Mouse (Mus musculus): ENCODE measurements around the gene Fzd2. TPM values are rescaled to one million over a fixed set of nuclear protein-coding genes. Genes with fewer than 3 reads are reported as not detected.

Fzd2 gene
- total RNA-seq (2014; fragmentation: Nextera tagmentation) (not detected in 2 replicates), total RNA-seq (2017) (0.06 TPM in 1 of 2 replicates, not detected in the other), polyA plus RNA-seq (2012) (0.02 TPM in 1 of 2 replicates, not detected in the other)

DNA sequence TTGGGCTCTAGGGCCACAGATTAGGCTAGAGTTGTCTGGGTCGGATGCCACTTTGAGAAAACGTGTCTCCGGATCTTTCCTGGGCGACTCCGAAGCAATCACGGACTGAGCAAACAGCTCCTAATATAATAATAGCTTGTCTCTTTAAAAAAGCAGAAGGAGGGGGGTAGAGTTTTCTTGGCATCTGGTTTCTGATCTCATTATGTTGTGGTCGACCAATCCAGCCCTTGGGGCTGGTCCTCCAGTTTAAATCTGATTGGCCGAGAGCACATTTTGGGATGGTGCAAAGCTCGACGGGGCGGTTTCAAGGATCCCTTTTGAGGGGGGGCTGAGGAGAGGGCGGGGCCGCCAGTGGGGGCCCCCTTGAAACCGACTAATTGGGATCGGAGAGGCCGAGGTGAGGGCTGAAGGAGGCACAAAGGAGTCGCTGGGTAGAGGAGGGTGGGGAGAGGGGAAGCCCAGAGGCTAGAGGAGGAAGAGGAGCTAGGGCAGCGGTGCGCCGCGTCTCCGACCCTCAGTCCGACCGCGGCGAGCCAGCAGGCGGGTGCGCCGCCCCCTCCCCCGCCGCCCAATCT, at the start of gene Fzd2:
Gene Fzd2 (plus strand): TSS at position 387 of the 575 bp plus-strand sequence.
- Histone ChIP-seq H3K4me1 (ENCODE audit: insufficient read depth, low read depth, low read length) (no peaks in the 10 kb centered on the region; the same call in 1 of the 2 replicates), H3K9me3 (replicated peaks) (peaks cover 16% of the 10 kb centered on the region), H3K27me3 (ENCODE audit: insufficient read depth, low read length) (peaks cover 35% of the 10 kb centered on the region), H3K4me3 (ENCODE audit: low read depth, low read length) (peak within 1 kb of the TSS; percentile 2; the same call in 1 of the 2 replicates), H3K36me3 (replicated peaks) (no peaks in the 10 kb centered on the region)
- no peak for TF ChIP-seq GATA1 (IDR thresholded peaks at IDR 0.05; ENCODE audit: borderline replicate concordance, low read length)
- no peak for TF ChIP-seq CTCF (IDR thresholded peaks at IDR 0.05; ENCODE audit: low read depth, low read length)
- no peak for TF ChIP-seq GATA2 (IDR thresholded peaks at IDR 0.05; ENCODE audit: borderline replicate concordance, low read depth, low read length)
- no peak for TF ChIP-seq POLR2AphosphoS5 (IDR thresholded peaks at IDR 0.05; ENCODE audit: insufficient replicate concordance, low read depth, low read length)
- no peak for TF ChIP-seq TAL1 (conservative IDR thresholded peaks at IDR 0.05; ENCODE audit: low read depth, low read length)
- ATAC-seq (ENCODE audit: extremely low read depth, insufficient number of reproducible peaks, low FRiP score, poor library complexity, severe bottlenecking) (no peak), DNase-seq (ENCODE audit: low spot score) (no peak)

DNA sequence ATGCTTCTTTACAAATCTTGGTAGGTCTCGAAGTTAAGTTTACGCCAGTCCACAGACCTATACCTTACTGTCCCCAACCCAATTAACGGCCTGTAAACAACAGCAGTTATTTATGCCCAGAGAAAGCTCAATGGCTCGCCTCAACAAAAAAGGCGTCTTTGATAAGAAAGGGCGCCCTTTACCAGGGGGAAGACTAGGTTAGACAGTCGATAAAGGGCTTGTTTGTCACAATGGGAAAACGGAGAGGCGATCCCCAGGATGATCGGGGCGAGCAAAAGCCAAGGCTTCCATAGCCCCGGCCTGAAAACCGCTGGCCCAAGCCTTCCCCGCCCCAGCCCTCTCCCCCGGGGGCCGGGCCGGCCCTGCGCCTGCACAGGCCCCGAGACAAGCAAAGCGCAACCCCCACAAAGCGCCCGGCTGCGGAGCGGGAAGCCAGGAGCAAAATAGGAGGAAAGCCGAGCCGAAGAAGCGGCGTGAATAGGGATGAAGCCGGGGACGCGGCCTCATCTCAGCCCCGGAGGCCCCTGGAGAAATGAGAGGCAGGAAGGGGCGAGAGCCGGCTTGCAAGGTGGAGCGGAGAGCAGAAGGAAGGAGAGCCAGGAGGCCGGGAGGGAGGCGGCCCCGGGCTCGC, 48.7 kb upstream of the Fzd2 start:
- no peak for ATAC-seq (ENCODE audit: extremely low read depth, insufficient number of reproducible peaks, low FRiP score, poor library complexity, severe bottlenecking)
- no peak for DNase-seq (ENCODE audit: low spot score)
- TF ChIP-seq CTCF (IDR thresholded peaks at IDR 0.05; ENCODE audit: low read depth, low read length): no peak
- no peak for TF ChIP-seq POLR2AphosphoS5 (IDR thresholded peaks at IDR 0.05; ENCODE audit: insufficient replicate concordance, low read depth, low read length)
- no peak for TF ChIP-seq GATA1 (IDR thresholded peaks at IDR 0.05; ENCODE audit: borderline replicate concordance, low read length)
- TF ChIP-seq TAL1 (conservative IDR thresholded peaks at IDR 0.05; ENCODE audit: low read depth, low read length): no peak
- no peak for TF ChIP-seq GATA2 (IDR thresholded peaks at IDR 0.05; ENCODE audit: borderline replicate concordance, low read depth, low read length)
- Histone ChIP-seq H3K4me3 (ENCODE audit: low read depth, low read length) (peak overlapping the region; percentile 94), H3K36me3 (replicated peaks) (peaks cover 17% of the 10 kb centered on the region), H3K4me1 (ENCODE audit: insufficient read depth, low read depth, low read length) (peaks cover 27% of the 10 kb centered on the region), H3K9me3 (replicated peaks) (no peaks in the 10 kb centered on the region), H3K27me3 (ENCODE audit: insufficient read depth, low read length) (0 out of 2 replicates have a peak, but pooled peaks cover 2% of the 10 kb centered on the region)

DNA sequence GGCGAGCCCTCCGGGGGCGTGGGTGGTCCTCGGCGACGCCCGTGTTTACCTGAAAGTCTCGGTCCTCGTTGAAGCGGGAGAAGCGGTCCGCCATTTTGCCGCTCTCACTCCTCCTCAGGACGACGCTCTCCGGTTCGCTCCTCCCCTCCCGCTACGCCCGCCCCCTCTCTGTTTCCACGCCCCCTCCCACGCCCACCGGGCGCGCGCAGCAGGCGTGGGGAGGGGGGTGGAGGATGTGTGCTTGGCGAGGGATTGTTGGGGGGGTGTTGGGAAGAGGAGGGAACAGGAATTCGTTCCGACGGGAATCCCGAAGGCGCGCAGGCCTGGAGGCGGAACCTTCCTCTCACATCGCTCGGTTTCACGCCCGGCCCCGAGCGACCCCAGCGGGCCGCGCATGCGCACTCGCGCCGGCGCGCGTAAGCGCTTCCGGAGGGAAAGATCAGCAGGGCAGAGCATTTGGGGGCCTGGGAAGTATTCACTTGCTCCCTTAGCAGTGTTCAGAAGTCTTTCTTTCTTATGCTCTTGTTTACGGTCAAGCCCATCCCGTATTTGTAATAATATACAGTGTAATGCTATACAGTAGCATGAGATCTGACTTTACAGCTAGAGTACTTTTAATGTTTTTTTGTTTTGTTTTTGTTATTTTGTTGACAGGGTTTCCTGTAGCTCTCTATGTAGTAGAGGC, 48.0 kb upstream of the Fzd2 start, which contains the start of gene Gpatch8:
Gene Gpatch8 (minus strand): TSS at position 362 of the 685 bp plus-strand sequence.
- H3K36me3 ChIP-seq (replicated peaks): peaks cover 14% of the 10 kb centered on the region
- H3K4me3 ChIP-seq (ENCODE audit: low read depth, low read length): peak within 1 kb of the TSS; percentile 94
- H3K4me1 ChIP-seq (ENCODE audit: insufficient read depth, low read depth, low read length): peaks cover 26% of the 10 kb centered on the region
- 0 out of 2 replicates have a peak, but pooled peaks cover 2% of the 10 kb centered on the region for H3K27me3 ChIP-seq (ENCODE audit: insufficient read depth, low read length)
- no peaks in the 10 kb centered on the region for H3K9me3 ChIP-seq (replicated peaks)
- no peak for TF ChIP-seq GATA2 (IDR thresholded peaks at IDR 0.05; ENCODE audit: borderline replicate concordance, low read depth, low read length)
- TF ChIP-seq CTCF (IDR thresholded peaks at IDR 0.05; ENCODE audit: low read depth, low read length): no peak
- TF ChIP-seq POLR2AphosphoS5 (IDR thresholded peaks at IDR 0.05; ENCODE audit: insufficient replicate concordance, low read depth, low read length): no peak
- no peak for TF ChIP-seq GATA1 (IDR thresholded peaks at IDR 0.05; ENCODE audit: borderline replicate concordance, low read length)
- TF ChIP-seq TAL1 (conservative IDR thresholded peaks at IDR 0.05; ENCODE audit: low read depth, low read length): no peak
- ATAC-seq (ENCODE audit: extremely low read depth, insufficient number of reproducible peaks, low FRiP score, poor library complexity, severe bottlenecking) (peak; percentile 90), DNase-seq (ENCODE audit: low spot score) (peak; percentile 89)

DNA sequence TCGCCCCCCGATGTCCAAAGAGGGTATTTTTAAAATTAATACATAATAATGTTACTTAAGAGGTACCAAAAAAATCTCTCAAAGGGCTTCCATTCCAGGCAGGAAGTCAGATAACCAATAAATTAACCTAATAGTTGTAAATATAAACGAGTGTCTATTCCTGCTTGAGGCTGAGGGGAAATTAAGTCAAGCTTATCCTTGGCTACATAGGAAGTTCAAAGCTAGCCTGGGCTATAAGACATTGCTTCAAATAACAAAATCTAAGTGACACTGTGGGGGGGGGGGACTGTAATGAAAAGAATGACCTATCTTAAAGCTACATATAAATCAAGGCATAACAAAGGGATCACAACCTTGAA, 47.5 kb upstream of the Fzd2 start:
- no peak for ATAC-seq (ENCODE audit: extremely low read depth, insufficient number of reproducible peaks, low FRiP score, poor library complexity, severe bottlenecking)
- Histone ChIP-seq H3K4me3 (ENCODE audit: low read depth, low read length) (no peak overlapping the region; the same call in 1 of the 2 replicates), H3K36me3 (replicated peaks) (peaks cover 10% of the 10 kb centered on the region), H3K27me3 (ENCODE audit: insufficient read depth, low read length) (peaks cover 5% of the 10 kb centered on the region; the same call in 1 of the 2 replicates), H3K9me3 (replicated peaks) (no peaks in the 10 kb centered on the region), H3K4me1 (ENCODE audit: insufficient read depth, low read depth, low read length) (peaks cover 23% of the 10 kb centered on the region)
- no peak for TF ChIP-seq CTCF (IDR thresholded peaks at IDR 0.05; ENCODE audit: low read depth, low read length)
- TF ChIP-seq POLR2AphosphoS5 (IDR thresholded peaks at IDR 0.05; ENCODE audit: insufficient replicate concordance, low read depth, low read length): no peak
- no peak for TF ChIP-seq TAL1 (conservative IDR thresholded peaks at IDR 0.05; ENCODE audit: low read depth, low read length)
- TF ChIP-seq GATA2 (IDR thresholded peaks at IDR 0.05; ENCODE audit: borderline replicate concordance, low read depth, low read length): no peak
- TF ChIP-seq GATA1 (IDR thresholded peaks at IDR 0.05; ENCODE audit: borderline replicate concordance, low read length): no peak
- no peak for DNase-seq (ENCODE audit: low spot score)

DNA sequence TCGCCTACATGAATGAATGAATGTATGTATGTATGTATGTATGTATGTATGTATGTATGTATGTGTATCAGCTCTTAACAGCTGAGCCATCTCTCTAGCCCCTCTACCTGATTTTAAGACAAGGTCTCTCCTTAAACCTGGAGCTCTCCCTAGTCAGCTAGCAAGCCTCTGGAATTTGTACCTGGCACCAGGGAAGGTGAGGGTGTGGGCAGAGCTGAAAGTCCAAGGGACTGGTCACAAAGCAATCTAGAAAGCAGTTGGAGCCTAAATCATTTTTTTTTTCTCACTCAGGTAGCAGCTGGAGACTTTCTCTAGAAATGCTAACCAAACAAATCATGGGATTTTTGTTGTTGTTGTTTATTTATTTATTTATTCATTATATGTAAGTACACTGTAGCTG, 46.8 kb upstream of the Fzd2 start:
- no peak for TF ChIP-seq TAL1 (conservative IDR thresholded peaks at IDR 0.05; ENCODE audit: low read depth, low read length)
- TF ChIP-seq POLR2AphosphoS5 (IDR thresholded peaks at IDR 0.05; ENCODE audit: insufficient replicate concordance, low read depth, low read length): no peak
- TF ChIP-seq GATA2 (IDR thresholded peaks at IDR 0.05; ENCODE audit: borderline replicate concordance, low read depth, low read length): no peak
- no peak for TF ChIP-seq CTCF (IDR thresholded peaks at IDR 0.05; ENCODE audit: low read depth, low read length)
- no peak for TF ChIP-seq GATA1 (IDR thresholded peaks at IDR 0.05; ENCODE audit: borderline replicate concordance, low read length)
- Histone ChIP-seq H3K27me3 (ENCODE audit: insufficient read depth, low read length) (peaks cover 9% of the 10 kb centered on the region; the same call in 1 of the 2 replicates), H3K4me1 (ENCODE audit: insufficient read depth, low read depth, low read length) (peaks cover 18% of the 10 kb centered on the region), H3K4me3 (ENCODE audit: low read depth, low read length) (no peak overlapping the region), H3K36me3 (replicated peaks) (peaks cover 5% of the 10 kb centered on the region), H3K9me3 (replicated peaks) (no peaks in the 10 kb centered on the region)
- DNase-seq (ENCODE audit: low spot score) (no peak), ATAC-seq (ENCODE audit: extremely low read depth, insufficient number of reproducible peaks, low FRiP score, poor library complexity, severe bottlenecking) (no peak)

All from G1E (cell line).